Mouse (Mus musculus) E14TG2a.4 (cell line): ENCODE data around the gene Hccs.

ENCODE experiments used
- CTCF ChIP-seq: conservative IDR thresholded peaks from 2 replicates; pipeline ENCODE4 v1.5.1; 2014; ENCODE audit warnings: low read length
- NANOG ChIP-seq: IDR thresholded peaks from 2 replicates; pipeline ENCODE4 v1.6.1; 2014; ENCODE audit warnings: borderline replicate concordance, low read length, mixed read lengths
- POU5F1 ChIP-seq: IDR thresholded peaks from 2 replicates; pipeline ENCODE4 v1.6.1; 2014; ENCODE audit warnings: low read length, borderline replicate concordance

GRCm38 (mm10) chrX:169220064-169220463 lies 100.1 kb downstream of the Hccs start:
- TF ChIP-seq CTCF (no peak), NANOG (no peak), POU5F1 (no peak)
